Comparison of ENCODE assay signal across 9 mouse cellular contexts in genomic region chr10:19122221-19122620, GRCm38 (mm10).
DNase-seq lines count a peak whose midpoint lies in the region; ATAC-seq and TF ChIP-seq lines count a peak whose summit lies in the region.
"Had no signal": no experiment of that assay in that cellular context is flagged by ENCODE, and none has a peak within 500 bp of the region (broad histone marks: within the 10 kb centered on the region; RNA-seq: fewer than 3 reads in every experiment).

No protein-coding gene starts in this region.

- no peaks in the 10 kb centered on the region for H3K9me3 ChIP-seq in heart, embryonic 10.5 days
- H3K9me3 ChIP-seq in hindbrain, embryonic 11.5 days (ENCODE audit: control insufficient read depth, low read length) = no peaks in the 10 kb centered on the region
- H3K9me3 ChIP-seq: G1E had no signal

- peaks cover 6% of the 10 kb centered on the region for H3K4me1 ChIP-seq in heart, adult 2 months (ENCODE audit: control insufficient read depth, insufficient read depth, low read length)
- H3K4me1 ChIP-seq in heart, embryonic 10.5 days = peaks cover 20% of the 10 kb centered on the region
- H3K4me1 ChIP-seq in hindbrain, embryonic 11.5 days (replicated peaks; ENCODE audit: control insufficient read depth, insufficient read depth, low read length) = no peaks in the 10 kb centered on the region

- peak in 1 of 2 experiments; percentile 27 for DNase-seq in heart, adult 2 months
- no peak for DNase-seq in heart, embryonic 10.5 days (ENCODE audit: low spot score)
- peak; percentile 88 for DNase-seq in brain, adult 2 months (ENCODE audit: low read depth, low spot score)
- peak; percentile 32 to 92 for DNase-seq in left cerebral cortex, postnatal 25 days (ENCODE audit: low spot score in 2 of 2)
- DNase-seq in ovary, postnatal 10 days (ENCODE audit: low spot score) = no peak
- no peak for DNase-seq in hindbrain, embryonic 11.5 days (ENCODE audit: low spot score)

- H3K27ac ChIP-seq in heart, adult 2 months = peak overlapping the region; percentile 57
- H3K27ac ChIP-seq in heart, embryonic 10.5 days = no peak overlapping the region
- no peak overlapping the region for H3K27ac ChIP-seq in hindbrain, embryonic 11.5 days (ENCODE audit: low read depth, low read length)

- TF ChIP-seq POLR2A in heart, adult 2 months (IDR thresholded peaks at IDR 0.05; ENCODE audit: insufficient read depth, low read depth, low read length) = no peak

- no peak overlapping the region for H3K9ac ChIP-seq in heart, adult 2 months (ENCODE audit: low read depth, low read length)
- H3K9ac ChIP-seq in hindbrain, embryonic 11.5 days (ENCODE audit: low read depth, low read length) = no peak overlapping the region

- H3K4me2 ChIP-seq in hindbrain, embryonic 11.5 days (replicated peaks; ENCODE audit: low read depth, low read length) = no peak overlapping the region

- no peaks in the 10 kb centered on the region for H3K36me3 ChIP-seq in heart, adult 2 months (ENCODE audit: control insufficient read depth, insufficient read depth, low read length)
- no peaks in the 10 kb centered on the region for H3K36me3 ChIP-seq in heart, embryonic 10.5 days
- H3K36me3 ChIP-seq in hindbrain, embryonic 11.5 days (ENCODE audit: control insufficient read depth, insufficient read depth, low read length) = no peaks in the 10 kb centered on the region
- H3K36me3 ChIP-seq: G1E had no signal

- TF ChIP-seq EP300 in heart, adult 2 months (IDR thresholded peaks at IDR 0.05; ENCODE audit: insufficient read depth, low read depth, low read length) = no peak

- no peaks in the 10 kb centered on the region for H3K79me2 ChIP-seq in heart, adult 2 months (replicated peaks; ENCODE audit: control insufficient read depth, insufficient read depth, low read length)

- intact Hi-C loops in heart, adult 2 months (cut with DNase I) = no loop called here
- intact Hi-C loops in left cerebral cortex, postnatal 25 days (cut with DNase I) = no loop called here

- no peaks in the 10 kb centered on the region for H3K27me3 ChIP-seq in heart, adult 2 months (ENCODE audit: control insufficient read depth, insufficient read depth, low read length)
- H3K27me3 ChIP-seq in heart, embryonic 10.5 days (ENCODE audit: insufficient read depth, poor library complexity, severe bottlenecking) = no peaks in the 10 kb centered on the region
- H3K27me3 ChIP-seq in hindbrain, embryonic 11.5 days (ENCODE audit: control insufficient read depth, insufficient read depth, low read length) = no peaks in the 10 kb centered on the region

- 35% methylated on average over 6 of the region's 6 CpGs for WGBS in heart, adult 2 months
- WGBS in heart, embryonic 10.5 days = 59% methylated on average over 6 of the region's 6 CpGs
- WGBS in hindbrain, embryonic 11.5 days = 76% methylated on average over 6 of the region's 6 CpGs

- peak; percentile 87 for ATAC-seq in inflammation-experienced regulatory T-cells, adult 6 months
- ATAC-seq in hindbrain, embryonic 11.5 days (ENCODE audit: low FRiP score) = no peak
- ATAC-seq in monocyte, adult 5-6 weeks (replicated peaks; ENCODE audit: insufficient number of reproducible peaks, low FRiP score, low TSS enrichment, poor library complexity, severe bottlenecking) = no peak

- TF ChIP-seq CTCF in heart, adult 2 months (IDR thresholded peaks at IDR 0.05) = no peak

- H3K4me3 ChIP-seq in heart, adult 2 months = no peak overlapping the region
- H3K4me3 ChIP-seq in heart, embryonic 10.5 days = no peak overlapping the region
- no peak overlapping the region for H3K4me3 ChIP-seq in hindbrain, embryonic 11.5 days (ENCODE audit: low read depth, low read length)

Comparison
In these comparisons a context has a peak if more than half of its experiments do, and no peak if none do; other contexts are left out.
1. DNase-seq: peak in brain, adult 2 months (single experiment) and left cerebral cortex, postnatal 25 days (2 of 2); none in heart, embryonic 10.5 days (single experiment), ovary, postnatal 10 days (single experiment) and hindbrain, embryonic 11.5 days (single experiment).